Mouse (Mus musculus) embryo, embryonic 11 days (tissue): Measurements from ENCODE around the gene Lhpp.

Source experiments
- DNase-seq: peaks from one replicate; pipeline ENCODE4 v3.0.0-alpha.2; 2015

Gene Lhpp

GRCm38 (mm10) chr7:132599071-132599975 lies 11.1 kb upstream of the Lhpp start, which contains the start of gene Nkx1-2:
Nkx1-2 (minus strand) TSS chr7:132599637.
- DNase-seq: peak; percentile 62

GRCm38 (mm10) chr7:132600026-132600425 lies 10.4 kb upstream of the Lhpp start:
- DNase-seq: no peak

GRCm38 (mm10) chr7:132600926-132601325 lies 9.5 kb upstream of the Lhpp start:
- no peak for DNase-seq

GRCm38 (mm10) chr7:132604720-132605119 lies 5.7 kb upstream of the Lhpp start:
- DNase-seq: no peak

- no peak for DNase-seq
Measured at GRCm38 (mm10) chr7:132605689-132606088, 4.7 kb upstream of the Lhpp start.

DNA sequence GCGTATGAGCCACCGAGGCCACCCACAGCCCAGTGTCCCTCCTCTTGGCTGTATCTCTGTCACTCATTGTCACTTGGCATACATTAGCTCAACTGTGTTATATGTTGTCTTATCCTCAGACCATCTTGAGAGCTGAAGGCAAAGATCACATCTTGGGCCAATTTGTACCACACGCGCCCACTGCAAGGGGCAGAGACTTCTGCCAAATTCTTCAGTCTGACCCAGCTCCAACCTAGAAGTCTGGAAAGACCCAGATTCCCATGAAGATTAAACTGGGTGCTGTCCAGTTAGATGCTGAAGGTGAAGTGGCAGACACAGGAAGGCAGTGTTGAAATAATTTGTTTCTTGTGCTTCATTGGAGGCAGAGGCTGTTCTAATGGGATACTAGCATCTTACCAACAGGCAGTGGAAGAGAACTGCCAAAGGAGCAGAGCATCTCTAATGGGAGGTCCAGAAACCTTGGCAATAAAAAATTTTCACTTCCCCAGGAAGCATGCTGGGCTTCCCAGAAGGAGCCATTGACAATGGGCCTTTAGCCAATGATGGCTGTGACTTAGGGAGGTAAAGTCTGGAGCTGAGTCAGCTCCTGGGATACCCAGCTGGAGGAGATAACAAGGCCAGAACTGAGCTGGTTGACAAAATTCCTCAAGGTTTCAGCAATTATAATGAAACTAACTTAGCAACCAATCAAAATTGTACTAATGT lies 2.0 kb upstream of the Lhpp start:
- no peak for DNase-seq

DNA sequence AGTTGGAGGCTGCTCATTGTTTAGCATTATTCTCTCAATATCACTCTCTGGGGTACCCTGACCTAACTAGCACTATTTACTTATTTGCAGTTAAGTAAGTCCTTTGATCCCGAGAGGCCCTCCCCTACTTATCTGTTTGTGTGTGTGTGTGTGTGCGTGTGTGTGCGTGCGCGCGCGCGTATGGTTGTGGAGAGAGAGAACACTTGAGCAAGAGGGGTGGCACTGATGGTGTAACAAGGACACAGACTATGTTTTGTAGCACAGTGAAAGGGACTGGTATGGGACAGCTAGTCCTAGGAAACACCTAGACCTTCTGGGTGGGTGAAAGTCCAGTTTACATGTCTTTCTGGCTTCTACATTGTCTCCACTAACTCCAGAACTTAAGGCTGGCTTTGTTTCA lies 1.1 kb downstream of the Lhpp start:
- DNase-seq: no peak

DNA sequence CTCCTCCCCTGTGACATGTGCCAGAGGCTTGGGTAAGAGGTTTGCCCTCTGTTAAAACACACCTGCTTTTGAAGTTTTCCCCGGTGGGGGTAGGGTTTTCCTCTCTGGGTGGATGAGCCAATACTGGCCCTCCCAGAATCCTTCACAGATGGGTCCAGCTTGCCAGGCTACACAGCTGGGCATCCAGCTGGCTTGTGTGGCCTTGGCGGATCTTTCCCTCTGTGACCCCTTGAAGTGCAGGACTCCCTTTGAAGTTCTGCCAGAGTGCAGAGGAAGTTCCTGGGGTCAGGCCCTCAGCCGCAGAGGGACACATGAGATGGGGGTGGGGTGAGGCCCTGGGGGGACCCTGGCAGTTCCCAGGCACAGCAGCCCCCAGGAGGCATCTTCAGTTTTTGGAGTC lies 4.9 kb downstream of the Lhpp start:
- DNase-seq: no peak

GRCm38 (mm10) chr7:132616391-132616790 lies 6.0 kb downstream of the Lhpp start:
- no peak for DNase-seq

DNA sequence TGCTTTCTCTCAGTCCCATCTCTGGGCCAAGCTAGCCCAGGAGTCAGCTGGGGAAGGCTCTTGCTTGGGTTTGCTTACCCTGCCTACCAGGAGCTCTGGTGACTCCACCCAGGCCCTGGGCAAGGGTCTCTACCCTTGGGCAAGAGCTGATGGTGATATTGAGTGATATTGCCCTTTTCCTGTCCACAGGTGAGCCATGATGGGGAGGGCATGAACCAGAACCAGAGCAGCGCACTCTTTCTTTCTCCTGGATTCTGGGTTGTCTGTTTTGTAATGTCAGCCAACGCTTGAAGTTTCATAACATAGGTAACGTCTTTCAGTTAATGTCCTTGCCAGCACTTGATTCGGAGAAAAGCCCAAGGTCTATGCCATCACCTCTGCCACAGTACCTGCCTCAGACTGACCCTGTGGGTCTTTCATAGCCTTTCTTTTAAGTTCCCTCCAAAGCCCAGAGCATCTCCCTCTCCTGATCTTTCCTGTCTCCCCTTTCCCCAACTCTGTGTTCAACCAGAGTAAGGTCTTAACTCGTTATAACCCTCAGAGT lies 6.7 kb downstream of the Lhpp start:
- DNase-seq: no peak

- DNase-seq: no peak
Measured at GRCm38 (mm10) chr7:132619549-132619948, 9.1 kb downstream of the Lhpp start.

DNA sequence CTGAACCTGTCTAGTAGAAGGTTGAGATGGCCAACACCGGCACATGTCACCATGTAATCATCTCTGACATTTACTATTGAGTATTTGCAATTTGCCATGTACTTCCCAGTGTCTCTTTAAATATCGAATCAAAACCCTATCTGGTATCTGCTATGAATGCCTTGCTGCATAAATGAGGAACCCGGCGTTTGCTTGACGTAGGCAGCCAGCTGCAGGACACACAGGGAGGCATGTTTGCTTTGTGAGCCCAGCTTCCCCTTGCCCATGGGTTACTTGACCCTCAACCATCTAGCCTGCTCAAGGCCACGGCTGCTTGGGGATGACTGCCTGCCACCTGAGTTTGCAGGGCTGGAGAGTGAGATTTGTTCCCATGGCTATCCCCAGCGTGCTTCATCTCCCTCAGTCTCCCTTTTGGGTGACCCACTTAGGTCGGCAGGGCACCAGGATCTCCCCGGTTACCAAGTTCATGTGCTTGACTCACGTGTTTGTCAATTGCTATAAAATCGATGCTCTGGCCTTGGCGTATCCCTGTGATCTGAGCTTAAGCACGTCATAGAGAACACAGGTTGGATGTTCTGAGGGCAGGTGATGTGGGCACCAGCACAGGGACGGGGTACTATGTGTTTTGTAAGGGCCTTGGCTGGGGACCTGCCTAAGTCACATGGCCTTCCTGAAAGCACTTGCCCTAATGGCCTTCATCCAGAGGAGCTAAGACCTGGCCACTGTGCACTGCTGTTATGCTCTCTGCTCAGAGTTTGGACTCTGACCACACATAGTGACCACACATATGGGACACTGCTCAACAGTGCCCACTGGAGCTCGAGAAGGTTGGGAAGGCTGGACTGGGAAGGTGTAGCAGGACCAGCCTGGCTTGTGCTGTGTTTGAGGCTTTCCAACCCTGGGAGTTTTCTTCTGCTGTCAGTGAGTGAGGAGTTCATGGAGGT lies 9.8 kb downstream of the Lhpp start:
- DNase-seq: no peak

DNA sequence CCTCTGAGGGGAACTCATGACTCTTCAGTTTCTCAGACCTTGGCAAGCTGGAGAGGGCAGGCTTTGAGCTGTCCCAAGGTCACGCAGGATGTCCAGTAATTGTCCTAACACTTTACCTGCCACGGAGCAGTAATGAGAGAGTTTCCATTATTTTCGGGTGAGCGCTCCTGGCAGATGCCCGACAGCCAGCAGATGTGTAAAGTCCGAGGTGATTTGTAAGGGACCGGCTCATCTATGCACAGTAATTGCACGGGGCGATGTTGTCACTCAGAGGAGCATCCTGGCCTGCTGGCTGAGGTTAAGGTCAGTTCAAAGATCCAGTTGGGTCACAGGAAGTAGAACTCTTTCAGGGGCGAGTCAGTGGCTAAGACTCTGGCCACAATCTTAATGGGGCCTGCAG lies 13.7 kb downstream of the Lhpp start:
- no peak for DNase-seq

DNA sequence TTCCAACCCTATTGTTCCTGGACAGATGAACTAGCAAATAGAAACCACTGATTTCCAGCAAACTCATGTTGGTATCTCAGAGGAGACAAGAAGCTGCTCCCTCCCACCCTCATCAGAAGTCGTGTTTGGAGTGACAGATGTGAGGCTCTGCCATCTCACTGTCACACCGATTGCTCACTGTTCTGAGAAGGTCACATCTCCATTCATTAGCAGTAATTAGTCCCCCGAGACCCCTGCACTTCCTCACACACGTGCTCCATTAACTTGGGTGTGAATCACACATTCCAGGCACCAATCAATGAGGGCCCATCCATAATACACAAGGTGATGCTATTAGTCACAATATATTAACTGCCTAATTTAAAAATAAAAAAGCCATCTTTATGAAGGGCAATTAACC lies 15.7 kb downstream of the Lhpp start:
- DNase-seq: no peak

DNA sequence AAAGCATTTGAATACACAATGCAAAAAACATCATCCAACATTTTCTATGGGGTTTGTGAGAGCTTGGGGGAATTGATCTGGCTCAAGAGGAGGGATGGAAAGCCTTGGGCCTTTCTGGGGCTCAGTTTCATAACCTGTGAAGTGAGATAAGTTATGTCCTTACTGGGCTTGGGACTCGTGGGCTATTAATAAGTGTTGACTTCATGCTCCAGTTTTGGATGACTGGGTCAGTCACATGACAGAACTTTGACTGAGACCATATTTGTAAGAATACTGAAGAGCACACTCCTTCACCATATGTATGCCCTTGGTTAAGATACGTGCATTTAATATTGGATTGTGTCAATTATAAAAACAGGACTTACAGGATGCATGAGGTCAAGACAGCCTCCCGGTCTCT lies 17.0 kb downstream of the Lhpp start:
- no peak for DNase-seq

GRCm38 (mm10) chr7:132631313-132631712 lies 20.9 kb downstream of the Lhpp start:
- no peak for DNase-seq

GRCm38 (mm10) chr7:132637292-132637691 lies 26.9 kb downstream of the Lhpp start:
- DNase-seq: peak; percentile 40

- DNase-seq: peak; percentile 80
Measured at GRCm38 (mm10) chr7:132638446-132639087, 28.1 kb downstream of the Lhpp start.

DNA sequence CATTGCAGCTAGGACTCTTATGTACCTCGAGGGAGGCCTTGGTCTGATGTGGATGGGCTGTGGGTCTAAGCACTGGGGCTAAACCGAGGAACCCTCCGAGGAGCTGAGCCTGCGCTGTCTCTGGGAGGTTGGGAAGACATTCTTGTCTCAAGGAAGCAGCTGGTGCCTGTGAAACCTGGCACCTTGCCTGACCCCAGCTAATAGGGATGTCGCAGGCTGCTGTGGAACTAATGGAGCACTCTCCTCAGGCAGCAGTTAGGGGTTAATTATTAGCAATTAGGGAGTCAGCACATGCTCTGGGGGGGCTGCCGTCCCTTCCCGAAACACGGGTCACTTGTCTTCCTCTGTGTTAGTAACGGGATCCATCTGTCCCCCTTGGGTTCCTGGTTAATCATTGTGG lies 30.5 kb downstream of the Lhpp start:
- peak; percentile 23 for DNase-seq

DNA sequence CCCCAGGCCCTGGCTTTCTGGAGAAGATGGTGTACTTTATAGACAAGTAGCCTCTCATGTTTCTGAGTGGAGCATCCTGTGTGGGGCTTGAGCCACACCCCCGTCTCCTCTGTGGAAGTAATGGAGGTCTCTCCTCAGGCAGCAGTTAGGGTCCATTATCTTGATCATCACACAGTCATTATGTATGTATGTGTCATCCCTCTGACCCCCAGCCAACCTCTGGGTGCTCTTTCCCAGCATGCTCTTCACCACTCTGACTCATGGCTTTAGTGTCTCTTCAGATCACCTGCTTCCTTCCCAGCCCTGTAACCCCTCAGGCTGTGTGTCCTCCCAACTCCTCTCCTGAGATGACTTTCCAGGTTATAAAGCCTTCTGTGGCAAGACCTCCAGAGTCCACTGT lies 31.2 kb downstream of the Lhpp start:
- DNase-seq: no peak

DNA sequence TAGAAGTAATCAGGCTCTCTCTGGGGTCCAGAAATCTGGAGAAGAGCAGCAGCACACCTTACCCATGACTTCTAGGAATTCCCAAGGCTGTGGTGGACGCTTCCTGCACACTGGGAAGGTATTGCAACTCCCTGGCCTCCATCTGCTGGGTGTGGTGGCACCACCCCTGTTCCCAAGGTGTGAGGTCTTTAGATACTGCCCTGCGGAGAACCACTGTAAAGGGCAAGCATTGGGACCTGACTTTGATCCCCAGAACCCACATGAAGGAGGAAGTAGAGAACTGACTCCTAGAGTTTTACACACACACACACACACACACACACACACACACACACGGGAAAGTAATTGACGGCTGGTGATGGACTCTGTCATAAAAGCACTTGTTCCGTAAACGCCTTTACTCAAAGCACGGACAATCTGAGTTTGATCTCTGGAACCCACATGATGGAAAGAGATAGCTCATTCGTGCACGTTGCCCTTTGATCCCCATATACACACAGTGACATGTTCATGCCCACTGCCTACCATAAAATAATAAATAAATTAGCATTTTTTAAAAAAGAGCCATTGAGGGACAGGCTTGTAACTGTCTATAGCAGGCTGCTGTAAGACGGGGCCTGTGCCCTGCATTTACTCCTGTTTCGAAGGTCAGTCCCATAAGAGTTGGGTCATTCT lies 34.3 kb downstream of the Lhpp start:
- DNase-seq: no peak

DNA sequence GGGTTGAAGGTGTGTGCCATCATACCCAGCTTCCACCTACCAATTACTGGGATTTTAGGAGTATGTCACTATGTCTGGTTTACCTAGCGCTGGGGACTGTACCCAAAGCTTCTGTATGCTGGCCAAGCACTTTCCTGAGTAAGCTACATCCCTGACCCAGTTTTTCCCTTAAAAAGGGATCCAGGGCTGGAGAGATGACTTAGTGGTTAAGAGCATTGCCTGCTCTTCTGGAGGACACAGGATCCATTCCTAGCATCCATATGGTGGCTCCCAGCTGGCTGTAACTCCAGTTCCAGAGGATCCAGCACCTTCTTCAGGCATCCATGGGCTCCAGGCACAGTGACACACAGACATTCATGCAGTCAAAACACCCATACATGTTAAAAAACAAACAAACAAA lies 36.1 kb downstream of the Lhpp start:
- no peak for DNase-seq
